In the genomic region with DNA sequence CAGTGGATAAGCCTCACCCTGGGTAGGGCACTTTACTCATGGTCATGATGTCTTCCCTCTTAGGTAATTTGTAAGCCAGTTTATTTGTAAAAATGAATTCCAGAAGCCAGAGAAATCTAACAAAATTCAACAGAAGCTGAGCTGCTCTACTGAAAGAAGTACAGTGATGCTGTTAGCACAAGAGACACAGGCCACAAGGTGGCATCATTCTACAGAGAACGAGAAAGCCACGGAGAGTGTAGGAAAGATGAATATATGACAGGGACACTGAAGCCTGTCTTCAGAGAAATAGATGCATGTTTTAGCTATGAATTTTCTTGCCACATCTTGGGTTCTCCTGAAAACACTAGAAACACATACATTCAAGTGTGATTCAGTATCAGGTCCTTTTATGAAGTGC, we compare ENCODE assay signal across 8 mouse cellular contexts. TPM values are rescaled to one million over a fixed set of nuclear protein-coding genes. Genes with fewer than 3 reads are reported as not detected.
A peak's percentile ranks its signal among the peaks of the same experiment; 100 is the strongest.
DNase-seq lines count a peak whose midpoint lies in the region; ATAC-seq and TF ChIP-seq lines count a peak whose summit lies in the region.

No protein-coding gene starts in this region.

- no peak for DNase-seq in gastrocnemius, adult 2 months
- no peak for DNase-seq in gastrocnemius, adult 8-10 months (ENCODE audit: low spot score in 2 of 2)
- peak; percentile 18 to 35 for DNase-seq in urinary bladder, postnatal 36 days (ENCODE audit: low spot score in 2 of 2)
- DNase-seq in urinary bladder, postnatal 10 days (ENCODE audit: low spot score): no peak
- peak; percentile 38 for DNase-seq in layer of hippocampus, adult 9-11 months
- peak; percentile 23 for DNase-seq in mesoderm, embryonic 11.5 days (ENCODE audit: low read depth, low spot score)

- intact Hi-C loops in gastrocnemius, adult 2 months (cut with DNase I): loop anchor here (10.0 kb wide), 2 partner anchors 109 to 359 kb away; no protein-coding TSS in a partner anchor

- no peak overlapping the region for H3K4me3 ChIP-seq in gastrocnemius, adult 2 months

- peak; percentile 71 for TF ChIP-seq CTCF in gastrocnemius, adult 2 months (IDR thresholded peaks at IDR 0.05)

- H3K27ac ChIP-seq in gastrocnemius, adult 2 months: no peak overlapping the region

- ATAC-seq in frontal cortex, adult (ENCODE audit: low TSS enrichment): peak; percentile 65; the same call in 1 of the 2 replicates
- no peak for ATAC-seq in erythroblast, adult 5-6 weeks (replicated peaks; ENCODE audit: low FRiP score, poor library complexity, severe bottlenecking)

RNA-seq across cellular contexts. Expression of gene Gm438, which starts 20.7 kb away (rescaled TPM):
- total RNA-seq in gastrocnemius, adult 2 months (2021): not detected
- not detected for total RNA-seq in gastrocnemius, adult 8-10 months (2022)
- not detected in 2 replicates for total RNA-seq in erythroblast, adult 5-6 weeks (2015; ENCODE audit: low replicate concordance)
- not detected in 2 replicates for total RNA-seq in erythroblast, adult 5-6 weeks (2017; ENCODE audit: low replicate concordance)

RNA-seq across cellular contexts. Expression of gene Gm13178, which starts 44.5 kb away (rescaled TPM):
- not detected for total RNA-seq in gastrocnemius, adult 2 months (2021)
- not detected for total RNA-seq in gastrocnemius, adult 8-10 months (2022)
- total RNA-seq in erythroblast, adult 5-6 weeks (2015; ENCODE audit: low replicate concordance): not detected in 2 replicates
- total RNA-seq in erythroblast, adult 5-6 weeks (2017; ENCODE audit: low replicate concordance): not detected in 2 replicates

Comparison
In these comparisons a context has a peak if more than half of its experiments do, and no peak if none do; other contexts are left out.
1. DNase-seq: peak in urinary bladder, postnatal 36 days (2 of 2), layer of hippocampus, adult 9-11 months (single experiment) and mesoderm, embryonic 11.5 days (single experiment); none in gastrocnemius, adult 2 months (single experiment), gastrocnemius, adult 8-10 months (0 of 2) and urinary bladder, postnatal 10 days (single experiment).